Mouse (Mus musculus) layer of hippocampus, adult 18-20 months (tissue): ENCODE results near the gene Dnajc11. TPM values are rescaled to one million over a fixed set of nuclear protein-coding genes. Genes with fewer than 3 reads are reported as not detected.

Source experiments
- DNase-seq, 2 experiments: peaks; one replicate each; pipeline ENCODE4 v3.0.0; 2022; ENCODE audit warnings: low spot score in 2 of 2
- total RNA-seq, 2 experiments: library from RNA; stranded (reverse); gene quantifications; 2 replicates each; pipeline ENCODE4 v1.2.3; 2021

Gene Dnajc11
- total RNA-seq, 2 experiments from 2014 or later: 65.4 to 67.7 TPM

- DNase-seq: no peak
Observed at GRCm38 (mm10) chr4:151983560-151983959, 50.1 kb downstream of the Dnajc11 start.

GRCm38 (mm10) chr4:151985886-151986285, 52.4 kb downstream of the Dnajc11 start:
- DNase-seq: no peak

- DNase-seq: no peak
Observed at GRCm38 (mm10) chr4:151986650-151987049, 53.2 kb downstream of the Dnajc11 start.

GRCm38 (mm10) chr4:151988014-151988341, 54.5 kb downstream of the Dnajc11 start:
- no peak for DNase-seq

- peak; percentile 76 to 83 for DNase-seq
Observed at GRCm38 (mm10) chr4:151988342-151989109, 55.0 kb downstream of the Dnajc11 start, which contains the start of gene Thap3. Thap3 (minus strand) TSS chr4:151988997.

GRCm38 (mm10) chr4:151989110-151989488, 55.6 kb downstream of the Dnajc11 start:
- DNase-seq: no peak

GRCm38 (mm10) chr4:151992091-151992490, 58.6 kb downstream of the Dnajc11 start:
- no peak for DNase-seq

GRCm38 (mm10) chr4:151993035-151993434, 59.5 kb downstream of the Dnajc11 start:
- no peak for DNase-seq

GRCm38 (mm10) chr4:151994228-151995171, 61.0 kb downstream of the Dnajc11 start:
- DNase-seq: no peak

GRCm38 (mm10) chr4:151995371-151996172, 62.1 kb downstream of the Dnajc11 start:
- no peak for DNase-seq

- DNase-seq: peak; percentile 98 to 100
Observed at GRCm38 (mm10) chr4:151996173-151996950, 62.9 kb downstream of the Dnajc11 start, which contains the start of gene Phf13. Phf13 (minus strand) TSS chr4:151996258.

- DNase-seq: no peak
Observed at GRCm38 (mm10) chr4:151996951-151997222, 63.4 kb downstream of the Dnajc11 start.

GRCm38 (mm10) chr4:151997701-151998100, 64.2 kb downstream of the Dnajc11 start:
- DNase-seq: no peak

GRCm38 (mm10) chr4:151999481-151999880, 66.0 kb downstream of the Dnajc11 start:
- no peak for DNase-seq

- no peak for DNase-seq
Observed at GRCm38 (mm10) chr4:152000906-152001305, 67.4 kb downstream of the Dnajc11 start.

GRCm38 (mm10) chr4:152001335-152001734, 67.8 kb downstream of the Dnajc11 start:
- no peak for DNase-seq

- no peak for DNase-seq
Observed at GRCm38 (mm10) chr4:152002063-152002462, 68.6 kb downstream of the Dnajc11 start.

GRCm38 (mm10) chr4:152006137-152006536, 72.6 kb downstream of the Dnajc11 start:
- DNase-seq: no peak

GRCm38 (mm10) chr4:152006812-152007211, 73.3 kb downstream of the Dnajc11 start:
- no peak for DNase-seq

- DNase-seq: no peak
Observed at GRCm38 (mm10) chr4:152007481-152008147, 74.1 kb downstream of the Dnajc11 start.
